Mouse (Mus musculus) spleen, adult 10 weeks (tissue): ENCODE measurements around the gene Trim7. TPM values are rescaled to one million over a fixed set of nuclear protein-coding genes. Genes with fewer than 3 reads are reported as not detected.

ENCODE experiments used
- polyA plus RNA-seq: library from polyadenylated mRNA; stranded (reverse); fragments of 350-450 nt; fragmentation: Illumina TruSeq; extraction: RNeasy Lipid Tissue Mini Kit (QIAGEN cat#74804); gene quantifications from one replicate; pipeline ENCODE4 v1.2.3, GENCODE M21; 2015; ENCODE audit warnings: low replicate concordance; ENCODE audit not compliant: insufficient read depth

The Trim7 gene
- 95.2 TPM for polyA plus RNA-seq

GRCm38 (mm10) chr11:48825979-48826751, at the start of gene Trim7, which contains the start of gene Gm12184:
Gene Trim7 (plus strand): TSS chr11:48826140.
Gene Gm12184 (minus strand): TSS chr11:48826655.

GRCm38 (mm10) chr11:48799921-48800701, 25.8 kb upstream of the Trim7 start, which contains the start of gene Rack1:
Gene Rack1 (plus strand): TSS chr11:48800332.

GRCm38 (mm10) chr11:48816800-48817665, 8.9 kb upstream of the Trim7 start, which contains the start of gene Trim41:
Gene Trim41 (minus strand): TSS chr11:48817353.

GRCm38 (mm10) chr11:48871201-48871772, 45.3 kb downstream of the Trim7 start, which contains the start of gene Irgm1:
Gene Irgm1 (minus strand): TSS chr11:48871683.

Other genes with a start within 250 kb of the Trim7 start
- 1,423 TPM for gene Rack1, start 25.8 kb upstream of the Trim7 start, polyA plus RNA-seq
- 21.0 TPM for gene Trim41, start 8.8 kb upstream of the Trim7 start, polyA plus RNA-seq
- 4.8 TPM for gene Gm12184, start 515 bp downstream of the Trim7 start, polyA plus RNA-seq
- 119 TPM for gene Irgm1, start 45.5 kb downstream of the Trim7 start, polyA plus RNA-seq
- 7.3 TPM for gene Gm5431, start 76.1 kb downstream of the Trim7 start, polyA plus RNA-seq
- gene Psme2b, start 120.0 kb downstream of the Trim7 start, polyA plus RNA-seq: 66.3 TPM
- gene Olfr56, start 152.7 kb downstream of the Trim7 start, polyA plus RNA-seq: 1.4 TPM
- gene 9930111J21Rik1, start 153.3 kb downstream of the Trim7 start, polyA plus RNA-seq: 82.8 TPM
- 5.8 TPM for gene Gm12185, start 166.1 kb downstream of the Trim7 start, polyA plus RNA-seq
- 38.6 TPM for gene Tgtp1, start 168.0 kb downstream of the Trim7 start, polyA plus RNA-seq
- gene 9930111J21Rik2, start 225.1 kb downstream of the Trim7 start, polyA plus RNA-seq: 201 TPM
- 120 TPM for gene Tgtp2, start 238.1 kb downstream of the Trim7 start, polyA plus RNA-seq